Mouse (Mus musculus) R1 (cell line): Measurements from ENCODE around the gene Slc48a1.

Source experiments
- DNase-seq: peaks from one replicate; pipeline ENCODE4 v3.0.0-alpha.2; 2018; ENCODE audit warnings: low read depth, low spot score

Gene Slc48a1

GRCm38 (mm10) chr15:97800853-97801252 is 22.5 kb downstream of the Slc48a1 start:
- no peak for DNase-seq

- no peak for DNase-seq
These were observed 23.5 kb downstream of the Slc48a1 start for GRCm38 (mm10) chr15:97801811-97802210.

- peak; percentile 86 for DNase-seq
These were observed 24.3 kb downstream of the Slc48a1 start for GRCm38 (mm10) chr15:97802575-97802974.

- DNase-seq: no peak
These were observed 29.5 kb downstream of the Slc48a1 start for GRCm38 (mm10) chr15:97807867-97808266.

- no peak for DNase-seq
These were observed 30.2 kb downstream of the Slc48a1 start for GRCm38 (mm10) chr15:97808532-97808931.

- DNase-seq: no peak
These were observed 30.9 kb downstream of the Slc48a1 start for GRCm38 (mm10) chr15:97809206-97809605.

GRCm38 (mm10) chr15:97809942-97810341 is 31.6 kb downstream of the Slc48a1 start:
- no peak for DNase-seq

- no peak for DNase-seq
These were observed 32.1 kb downstream of the Slc48a1 start for GRCm38 (mm10) chr15:97810399-97810798.

- no peak for DNase-seq
These were observed 33.0 kb downstream of the Slc48a1 start for GRCm38 (mm10) chr15:97811307-97811706.

GRCm38 (mm10) chr15:97812126-97812525 is 33.8 kb downstream of the Slc48a1 start:
- no peak for DNase-seq

- DNase-seq: no peak
These were observed 34.6 kb downstream of the Slc48a1 start for GRCm38 (mm10) chr15:97812875-97813274.

- DNase-seq: no peak
These were observed 35.3 kb downstream of the Slc48a1 start for GRCm38 (mm10) chr15:97813452-97814204.

- DNase-seq: no peak
These were observed 36.4 kb downstream of the Slc48a1 start for GRCm38 (mm10) chr15:97814703-97815102.

- no peak for DNase-seq
These were observed 36.9 kb downstream of the Slc48a1 start for GRCm38 (mm10) chr15:97815254-97815653.

GRCm38 (mm10) chr15:97816199-97816994 is 38.1 kb downstream of the Slc48a1 start:
- DNase-seq: peak; percentile 32

- no peak for DNase-seq
These were observed 41.6 kb downstream of the Slc48a1 start for GRCm38 (mm10) chr15:97819937-97820336.

GRCm38 (mm10) chr15:97821321-97821982 is 43.1 kb downstream of the Slc48a1 start:
- no peak for DNase-seq

- DNase-seq: no peak
These were observed 43.7 kb downstream of the Slc48a1 start for GRCm38 (mm10) chr15:97821983-97822363.

- DNase-seq: no peak
These were observed 44.4 kb downstream of the Slc48a1 start for GRCm38 (mm10) chr15:97822545-97823228.

- DNase-seq: no peak
These were observed 45.2 kb downstream of the Slc48a1 start for GRCm38 (mm10) chr15:97823479-97823878.

GRCm38 (mm10) chr15:97824042-97824441 is 45.7 kb downstream of the Slc48a1 start:
- no peak for DNase-seq
